Mouse (Mus musculus): ENCODE data around the gene Gm6121. TPM values are rescaled to one million over a fixed set of nuclear protein-coding genes. Genes with fewer than 3 reads are reported as not detected.

The Gm6121 gene
- not detected in 2 replicates for polyA plus RNA-seq (2012; rRNA removed)

GRCm38 (mm10) chrX:26935597-26935996 lies at the start of gene Gm6121:
Gm6121 (minus strand) TSS chrX:26935697.

Other genes with a start within 250 kb of the Gm6121 start
- not detected in 2 replicates for gene Gm14525, start 233.1 kb downstream of the Gm6121 start, polyA plus RNA-seq (2012; rRNA removed)